In genomic region chr10:53229190-53229589, GRCm38 (mm10) we compare ENCODE assay signal across 1 mouse cellular context.
TF ChIP-seq lines count a peak whose summit lies in the region.

No protein-coding gene starts in this region.

TF ChIP-seq in MEL, 35 proteins besides CTCF, POLR2A, EP300 and RAD21 (continued from another document):
- no peak for TF ChIP-seq NELFE (IDR thresholded peaks at IDR 0.05; ENCODE audit: low read depth, low read length)
